Mouse (Mus musculus) urinary bladder, adult 2 months (tissue): ENCODE data around the gene Rgl3. TPM values are rescaled to one million over a fixed set of nuclear protein-coding genes. Genes with fewer than 3 reads are reported as not detected.

ENCODE experiments used
- DNase-seq: peaks from one replicate; pipeline ENCODE4 v3.0.0; 2022; ENCODE audit warnings: low spot score
- polyA plus RNA-seq: library from polyadenylated mRNA; depleted of rRNA; stranded (reverse); fragments of >200 nt; gene quantifications from 2 replicates; pipeline ENCODE4 v1.2.3, GENCODE M21; 2012; rRNA removed

Rgl3 gene
- polyA plus RNA-seq, 1 experiment, result 25.7 TPM

GRCm38 (mm10) chr9:21923490-21924098, 65.7 kb downstream of the Rgl3 start:
- no peak for DNase-seq

GRCm38 (mm10) chr9:21923036-21923435, 66.2 kb downstream of the Rgl3 start:
- no peak for DNase-seq

Other genes with a start within 250 kb of the Rgl3 start
- 2.4 and 3.0 TPM in 2 replicates for gene Spc24, start 229.1 kb downstream of the Rgl3 start, polyA plus RNA-seq
- 44.6 and 77.0 TPM in 2 replicates for gene Kank2, start 190.7 kb downstream of the Rgl3 start, polyA plus RNA-seq
- 1.2 and 2.0 TPM in 2 replicates for gene Angptl8, start 153.9 kb downstream of the Rgl3 start, polyA plus RNA-seq
- 89.2 and 102 TPM in 2 replicates for gene Dock6, start 136.8 kb downstream of the Rgl3 start, polyA plus RNA-seq
- 54.4 and 59.9 TPM in 2 replicates for gene Rab3d, start 71.3 kb downstream of the Rgl3 start, polyA plus RNA-seq
- gene Ccdc159, start 62.0 kb downstream of the Rgl3 start, polyA plus RNA-seq, result 8.8 and 9.4 TPM in 2 replicates
- 93.0 and 101 TPM in 2 replicates for gene Tmem205, start 61.9 kb downstream of the Rgl3 start, polyA plus RNA-seq
- gene Plppr2, start 52.4 kb downstream of the Rgl3 start, polyA plus RNA-seq, result 14.5 and 17.1 TPM in 2 replicates
- gene Swsap1, start 33.7 kb downstream of the Rgl3 start, polyA plus RNA-seq, result 4.6 and 6.4 TPM in 2 replicates
- gene Epor, start 25.9 kb downstream of the Rgl3 start, polyA plus RNA-seq, result 1.8 and 2.1 TPM in 2 replicates
- 0.19 and 0.29 TPM in 2 replicates for gene Ccdc151, start 13.2 kb upstream of the Rgl3 start, polyA plus RNA-seq
- 84.4 and 86.5 TPM in 2 replicates for gene Prkcsh, start 13.4 kb upstream of the Rgl3 start, polyA plus RNA-seq
- 0.06 and 0.16 TPM in 2 replicates for gene Elavl3, start 62.6 kb upstream of the Rgl3 start, polyA plus RNA-seq
- gene Gm49318, start 81.8 kb upstream of the Rgl3 start, polyA plus RNA-seq, result not detected in 2 replicates
- gene Zfp653, start 81.9 kb upstream of the Rgl3 start, polyA plus RNA-seq, result 18.0 and 21.3 TPM in 2 replicates
- gene Ecsit, start 96.0 kb upstream of the Rgl3 start, polyA plus RNA-seq, result 39.4 and 40.3 TPM in 2 replicates
- gene Cnn1, start 109.8 kb upstream of the Rgl3 start, polyA plus RNA-seq, result 3,917 and 4,778 TPM in 2 replicates
- gene Elof1, start 127.7 kb upstream of the Rgl3 start, polyA plus RNA-seq, result 74.8 and 97.4 TPM in 2 replicates
- gene Acp5, start 146.3 kb upstream of the Rgl3 start, polyA plus RNA-seq, result 24.0 and 35.7 TPM in 2 replicates
- 84.1 and 92.9 TPM in 2 replicates for gene Pigyl, start 167.4 kb upstream of the Rgl3 start, polyA plus RNA-seq
- 1.3 and 1.4 TPM in 2 replicates for gene Zfp872, start 198.6 kb upstream of the Rgl3 start, polyA plus RNA-seq
- 44.2 and 47.3 TPM in 2 replicates for gene Zfp809, start 236.3 kb upstream of the Rgl3 start, polyA plus RNA-seq